Mouse (Mus musculus) cerebellum, adult 2 months (tissue): ENCODE data around the gene Rbms3.

Experiments
- CTCF ChIP-seq: fragments of 200-500 bp; IDR thresholded peaks from 2 replicates; pipeline ENCODE4 v1.5.1; 2011; ENCODE audit warnings: low read depth, mild to moderate bottlenecking, control low read depth, low read length, moderate library complexity, borderline replicate concordance; ENCODE audit not compliant: insufficient read depth
- POLR2A ChIP-seq: fragments of 200-500 bp; IDR thresholded peaks from 2 replicates; pipeline ENCODE4 v1.6.1; 2011; ENCODE audit warnings: low read length, control low read depth, borderline replicate concordance; ENCODE audit not compliant: insufficient read depth

DNA sequence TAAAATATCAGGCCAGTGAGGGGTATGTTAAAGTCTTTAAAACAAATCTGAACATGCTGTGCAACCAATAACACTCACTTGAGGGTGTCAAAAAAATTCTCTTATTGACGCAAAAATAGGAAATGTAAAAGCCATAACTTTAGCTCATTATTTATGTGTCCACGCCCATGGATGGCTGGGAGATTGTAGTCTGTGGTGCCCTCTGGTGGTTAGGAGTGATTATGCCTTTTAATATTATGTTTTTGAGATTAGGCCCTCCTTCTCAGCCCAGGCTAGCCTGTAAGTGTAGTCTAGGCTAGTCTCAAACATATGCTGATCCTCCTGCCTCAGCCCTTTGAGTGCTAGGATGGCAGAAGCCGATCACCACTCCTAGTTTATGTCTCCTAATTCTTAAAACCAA is 1076.5 kb downstream of the Rbms3 start:
- TF ChIP-seq POLR2A: no peak
- peak; percentile 62; the same call in 1 of the 2 replicates for TF ChIP-seq CTCF
